Mouse (Mus musculus) spleen, adult 18-20 months (tissue): ENCODE results near the gene AI597479.
"Not testable (repeated sequence)": the region's sequence is repeated elsewhere in the genome, so short reads cannot be mapped to it uniquely, and the experiment has no call there.

Experiments used
- DNase-seq, 2 experiments: peaks; one replicate each; pipeline ENCODE4 v3.0.0; 2022; ENCODE audit warnings: mixed read lengths in 2 of 2

Gene AI597479

GRCm38 (mm10) chr1:43127196-43127595, 28.7 kb downstream of the AI597479 start:
- no peak for DNase-seq

- DNase-seq, result no peak
These were observed 29.5 kb downstream of the AI597479 start for GRCm38 (mm10) chr1:43127820-43128610.

GRCm38 (mm10) chr1:43130219-43130981, 31.9 kb downstream of the AI597479 start:
- no peak for DNase-seq

DNA sequence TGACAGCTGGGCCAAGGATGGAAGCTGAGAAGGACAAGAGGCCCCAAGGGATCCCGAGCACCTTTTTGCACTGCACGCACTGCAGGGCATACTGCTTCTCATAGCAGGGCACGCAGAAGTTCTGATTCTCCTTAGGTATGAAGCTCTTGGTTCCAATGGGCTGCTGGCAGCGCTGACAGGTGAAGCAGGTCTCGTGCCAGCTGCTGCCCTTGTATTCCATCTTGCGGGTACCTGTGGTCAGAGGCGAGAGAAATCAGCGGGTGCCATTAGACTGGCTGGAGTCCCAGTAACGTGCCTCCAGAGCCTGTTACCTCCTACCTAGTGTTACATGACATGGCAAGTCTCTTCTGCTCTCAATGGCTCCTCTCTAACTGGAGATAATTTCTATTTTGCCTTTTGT, 33.1 kb downstream of the AI597479 start:
- DNase-seq, result no peak

DNA sequence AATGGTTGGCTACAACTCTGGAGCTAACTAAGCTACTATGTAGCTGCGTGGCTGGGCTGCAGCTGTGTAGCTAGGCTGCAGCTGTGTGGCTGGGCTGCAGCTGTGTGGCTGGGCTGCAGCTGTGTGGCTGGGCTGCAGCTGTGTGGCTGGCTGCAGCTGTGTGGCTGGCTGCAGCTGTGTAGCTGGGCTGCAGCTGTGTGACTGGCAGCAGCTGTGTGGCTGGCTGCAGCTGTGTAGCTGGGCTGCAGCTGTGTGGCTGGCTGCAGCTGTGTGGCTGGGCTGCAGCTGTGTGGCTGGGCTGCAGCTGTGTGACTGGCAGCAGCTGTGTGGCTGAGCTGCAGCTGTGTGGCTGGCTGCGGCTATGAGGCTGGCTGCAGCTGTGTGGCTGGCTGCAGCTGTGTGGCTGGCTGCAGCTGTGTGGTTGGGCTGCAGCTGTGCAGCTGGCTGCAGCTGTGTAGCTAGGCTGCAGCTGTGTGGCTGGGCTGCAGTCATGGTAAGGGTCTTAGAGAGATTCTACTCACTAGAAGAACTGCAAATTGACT, 38.0 kb downstream of the AI597479 start:
- DNase-seq, result not testable (repeated sequence)

DNA sequence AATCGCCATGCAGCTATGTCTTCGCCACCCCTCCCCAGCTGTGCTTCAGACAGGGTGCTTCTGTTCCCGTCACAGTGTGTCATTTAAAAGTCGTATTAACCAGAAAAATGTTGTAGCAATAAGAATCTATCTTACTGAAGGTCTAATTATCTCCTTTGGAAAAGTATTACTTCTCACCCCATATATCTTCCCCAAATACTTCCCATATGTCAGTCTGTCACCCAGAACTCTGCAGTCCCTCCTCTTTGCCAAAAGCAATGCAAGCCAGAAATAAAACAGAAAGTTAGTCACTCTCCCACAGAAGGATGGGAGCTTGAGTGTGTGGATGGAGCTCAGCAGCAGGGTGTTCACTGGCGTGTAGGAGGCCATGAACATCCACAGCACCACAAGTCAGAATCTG, 38.8 kb downstream of the AI597479 start:
- DNase-seq, result no peak

DNA sequence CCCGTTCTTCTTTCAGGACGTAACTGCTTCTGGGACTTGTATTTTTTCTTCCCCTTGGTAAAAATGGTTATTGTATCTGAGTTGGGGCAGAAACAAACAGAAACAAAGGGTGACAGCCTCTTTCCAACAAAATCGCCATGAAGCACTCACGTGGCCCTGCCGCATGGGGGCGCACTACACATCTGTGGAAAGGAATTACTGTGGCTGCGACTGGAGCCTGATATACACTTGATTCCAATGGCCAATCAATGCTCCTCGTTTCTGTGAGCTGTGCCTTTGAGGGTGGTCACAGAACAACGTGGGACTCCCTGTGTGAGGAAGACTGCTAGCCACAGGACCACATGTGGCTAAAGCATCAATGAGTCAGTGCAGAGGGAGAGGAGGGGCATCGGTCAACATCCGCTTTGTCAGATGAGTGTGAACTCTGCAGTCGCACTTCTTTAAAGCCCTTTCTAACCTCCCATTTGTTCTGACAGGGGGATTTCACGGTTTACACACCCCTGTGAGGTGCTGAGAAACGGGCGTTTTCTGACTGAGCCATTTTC, 39.8 kb downstream of the AI597479 start:
- no peak for DNase-seq

GRCm38 (mm10) chr1:43139587-43140266, 41.2 kb downstream of the AI597479 start:
- DNase-seq, result peak; percentile 51 to 81

DNA sequence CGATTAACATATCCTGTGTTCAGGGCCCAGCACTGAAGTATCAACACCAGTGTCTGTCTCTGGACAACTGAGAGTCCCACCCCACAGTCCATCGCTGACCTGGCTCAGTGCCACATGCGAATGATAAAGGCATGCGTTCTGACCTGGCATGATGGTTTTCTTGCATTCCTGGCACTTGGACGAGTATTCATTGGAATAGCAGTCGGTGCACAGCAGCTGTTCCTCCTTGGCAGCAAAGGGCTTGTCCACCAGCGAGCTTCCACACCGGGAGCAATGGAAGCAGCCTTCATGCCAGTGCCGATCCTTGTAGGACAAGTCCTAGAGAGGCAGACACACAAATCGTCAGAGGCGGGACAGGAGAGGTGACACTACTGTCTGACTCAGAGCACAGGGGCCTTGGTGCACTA, 43.0 kb downstream of the AI597479 start:
- DNase-seq, result no peak

DNA sequence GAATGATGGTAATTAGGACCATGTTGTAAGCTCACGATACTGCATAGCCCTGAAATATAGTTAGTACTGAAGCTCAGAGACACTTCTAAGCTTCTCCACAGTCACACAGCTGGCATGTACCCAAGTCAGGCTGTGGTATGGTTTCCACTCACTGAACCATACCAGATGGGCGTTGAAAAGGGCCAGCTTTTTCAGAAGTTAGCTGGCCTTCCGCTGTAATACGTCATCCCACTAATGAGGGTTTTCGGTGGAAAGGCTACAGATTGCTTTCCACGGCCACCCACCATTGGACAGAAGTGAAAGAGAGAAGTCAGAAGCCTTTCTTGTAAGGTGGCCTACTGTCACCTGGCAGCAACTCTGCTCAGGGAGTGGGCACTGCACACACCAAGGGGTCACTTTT, 44.3 kb downstream of the AI597479 start:
- no peak for DNase-seq

GRCm38 (mm10) chr1:43143284-43143683, 44.8 kb downstream of the AI597479 start:
- DNase-seq, result no peak

DNA sequence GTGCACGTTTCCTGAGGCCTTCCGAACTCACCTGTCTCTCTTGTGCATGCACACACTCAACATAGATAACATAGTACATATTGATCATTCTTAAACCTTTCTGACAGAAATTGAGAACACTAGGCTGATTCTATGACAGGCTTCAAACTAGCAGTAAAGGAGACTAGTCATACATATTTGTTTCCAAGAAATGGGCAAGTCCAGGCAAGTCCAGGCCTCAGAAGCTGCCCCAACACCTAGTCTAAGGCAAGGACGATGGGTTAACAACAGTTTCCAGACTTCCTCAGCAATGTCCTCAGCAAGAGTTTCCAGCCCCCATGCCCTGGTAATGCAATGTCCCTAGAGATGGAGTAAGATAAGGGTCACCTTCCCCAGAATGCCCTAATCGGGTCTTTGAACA, 45.3 kb downstream of the AI597479 start:
- no peak for DNase-seq

GRCm38 (mm10) chr1:43144338-43144906, 45.9 kb downstream of the AI597479 start:
- DNase-seq, result no peak

GRCm38 (mm10) chr1:43145388-43145787, 46.9 kb downstream of the AI597479 start:
- no peak for DNase-seq

DNA sequence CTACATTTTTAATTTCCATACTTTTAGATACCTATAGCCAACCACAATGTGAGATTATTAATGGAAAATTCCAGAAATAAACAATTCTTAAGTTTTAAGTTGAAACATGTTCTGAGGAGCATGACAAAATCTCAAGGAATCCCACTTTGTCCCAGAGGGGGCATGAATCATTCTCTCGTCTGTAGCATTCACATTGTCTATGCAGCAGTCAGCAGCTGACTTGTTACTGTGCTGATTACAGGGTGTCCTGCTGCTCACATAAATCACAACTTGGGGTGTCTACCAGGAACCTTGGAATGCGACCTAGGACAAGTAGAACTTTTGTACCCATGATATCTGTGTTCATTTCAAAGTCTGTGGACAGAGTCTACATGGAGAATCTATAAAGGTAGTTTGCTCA, 49.0 kb downstream of the AI597479 start:
- no peak for DNase-seq

DNA sequence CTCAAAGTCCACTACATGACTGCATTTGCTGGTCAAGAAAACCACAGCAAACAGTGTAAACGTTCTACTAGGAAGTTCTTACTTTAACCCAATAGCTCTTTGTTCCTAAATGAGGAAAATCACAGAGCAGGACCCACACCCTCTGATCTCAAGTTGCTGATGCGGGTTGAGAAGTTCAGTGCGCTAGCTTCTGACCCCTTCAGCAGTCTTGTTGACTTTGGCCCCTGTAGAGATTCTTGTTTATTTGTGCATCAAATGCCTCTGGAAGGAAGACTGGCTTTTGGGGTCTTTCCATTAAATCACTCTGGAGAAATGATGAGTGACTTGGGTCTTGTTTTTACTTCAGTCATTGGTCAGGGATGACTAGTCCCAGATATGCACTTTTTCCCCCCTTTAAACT, 51.7 kb downstream of the AI597479 start:
- no peak for DNase-seq

GRCm38 (mm10) chr1:43152626-43153025, 54.1 kb downstream of the AI597479 start:
- DNase-seq, result no peak

DNA sequence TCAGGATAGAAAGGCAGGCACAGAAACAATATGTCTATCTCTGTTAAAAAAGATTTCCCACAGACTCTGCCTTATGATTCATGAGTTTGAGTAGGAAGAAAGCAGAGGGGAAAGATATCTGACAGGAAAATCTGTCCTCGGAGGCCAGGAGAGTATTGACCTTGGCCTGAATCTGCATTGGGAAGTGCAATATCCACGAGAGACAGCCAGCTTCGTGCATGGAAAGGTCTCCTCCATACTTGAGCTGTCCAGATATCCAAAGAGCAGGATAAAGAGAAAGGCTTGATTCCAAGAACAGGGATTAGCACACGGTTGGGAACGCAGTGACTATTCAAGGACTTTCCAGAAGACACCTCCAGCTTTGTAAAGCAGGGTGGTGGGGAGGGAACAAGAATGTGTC, 55.0 kb downstream of the AI597479 start:
- no peak for DNase-seq

- DNase-seq, result no peak
These were observed 56.0 kb downstream of the AI597479 start for GRCm38 (mm10) chr1:43154491-43154890.

DNA sequence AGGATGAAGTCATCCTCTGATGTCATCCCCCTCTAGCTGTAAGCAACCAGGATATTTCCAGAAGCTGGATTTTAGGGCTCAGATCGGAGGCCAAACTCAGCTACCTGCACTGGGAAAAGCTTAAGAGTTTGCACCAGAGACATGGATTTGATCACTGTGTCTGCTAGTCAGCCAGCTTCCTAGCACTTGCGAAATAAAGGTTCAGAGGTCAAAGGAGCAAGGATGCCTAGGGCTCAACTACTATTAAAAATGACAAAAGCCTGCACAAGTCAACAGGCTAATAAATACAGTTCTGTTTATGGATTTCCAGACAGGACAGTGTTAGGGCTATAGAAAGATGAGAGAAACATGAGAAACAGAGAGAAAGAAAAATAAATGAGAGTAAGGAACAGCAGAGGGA, 59.4 kb downstream of the AI597479 start:
- no peak for DNase-seq

GRCm38 (mm10) chr1:43159429-43159828, 60.9 kb downstream of the AI597479 start:
- DNase-seq, result no peak

GRCm38 (mm10) chr1:43162394-43162793, 63.9 kb downstream of the AI597479 start:
- DNase-seq, result no peak

DNA sequence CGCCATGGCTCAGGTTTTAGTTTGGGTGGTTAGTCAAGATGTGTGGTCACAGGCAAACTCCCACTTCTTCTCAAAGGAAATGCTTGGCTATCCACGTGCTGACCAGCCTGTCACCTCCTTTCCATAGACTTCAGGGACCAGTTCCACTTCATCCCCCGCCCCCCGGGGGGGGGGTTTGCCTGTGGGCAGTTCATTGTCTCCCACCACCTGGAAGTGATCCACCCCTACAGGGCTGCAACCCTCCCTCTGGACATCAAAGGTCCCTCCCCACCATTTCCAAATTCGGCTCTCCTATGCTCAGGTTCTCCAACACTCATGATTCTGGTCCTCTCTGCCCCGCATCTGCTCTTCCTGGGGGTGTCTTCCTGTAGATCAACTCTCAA, 64.6 kb downstream of the AI597479 start:
- no peak for DNase-seq
